Mouse (Mus musculus): ENCODE measurements at regions not wholly inside any gene's neighbourhood (a gene's known extent, or its start where the extent isn't known, plus 50 kb on each side); places are given as distances from the start of the nearest gene placed in this dataset.
A peak's percentile ranks its signal among the peaks of the same experiment; 100 is the strongest.

DNA sequence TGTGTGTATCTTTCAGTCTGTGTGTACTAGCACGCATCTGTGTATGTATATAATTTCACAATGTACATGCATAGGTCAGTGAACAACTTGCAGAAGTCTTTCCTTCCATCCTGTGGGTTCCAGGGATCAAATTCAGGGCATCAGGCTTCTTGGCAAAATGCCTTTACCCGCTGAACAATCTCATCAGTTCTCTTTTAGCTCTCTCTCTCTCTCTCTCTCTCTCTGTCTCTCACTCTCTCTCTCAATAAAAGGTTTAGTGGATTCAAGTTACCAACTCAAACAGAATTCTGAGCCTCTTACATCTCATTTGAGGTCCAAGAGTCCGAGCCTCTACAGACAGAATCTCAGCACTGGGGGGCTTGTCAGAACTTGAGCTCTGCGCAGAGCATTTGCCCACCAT is 232.5 kb downstream of the Zfp36l1 start:
- H3K36me3 ChIP-seq (ENCODE audit: insufficient read depth, low read length) = no peaks in the 10 kb centered on the region
- WGBS = 57% methylated on average over 4 of the region's 4 CpGs
- no peaks in the 10 kb centered on the region for H3K27me3 ChIP-seq (ENCODE audit: insufficient read depth, low read length)
- no peak overlapping the region for H3K4me2 ChIP-seq (replicated peaks; ENCODE audit: low read depth, low read length)
- peaks cover 7% of the 10 kb centered on the region; the same call in 1 of the 2 replicates for H3K9me3 ChIP-seq (ENCODE audit: low read length)
- H3K27ac ChIP-seq (ENCODE audit: low read length) = peak overlapping the region; percentile 93
- no peak for ATAC-seq (ENCODE audit: low FRiP score, low TSS enrichment)
- no peak overlapping the region for H3K4me3 ChIP-seq (ENCODE audit: low read length)
- H3K9ac ChIP-seq (replicated peaks; ENCODE audit: low read length) = peak overlapping the region; percentile 18; the same call in 1 of the 2 replicates
- H3K4me1 ChIP-seq (ENCODE audit: insufficient read depth, low read length) = peaks cover 35% of the 10 kb centered on the region

DNA sequence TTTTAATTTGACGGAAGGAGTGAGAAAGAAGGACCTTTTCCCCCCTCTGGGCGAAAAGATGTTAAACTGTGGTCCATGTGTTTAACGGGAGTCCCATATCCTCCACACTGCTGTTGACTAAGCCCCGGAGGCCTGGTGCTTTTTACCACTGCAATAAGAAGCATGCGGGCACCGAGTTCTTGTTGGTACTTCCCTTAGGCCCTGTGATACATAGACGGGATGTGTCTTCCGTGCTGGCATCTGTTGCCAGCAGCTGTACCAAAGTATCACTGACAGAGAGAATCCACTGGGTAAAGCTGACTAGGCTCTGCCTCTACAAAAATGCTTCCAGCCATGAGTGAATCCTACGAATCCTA is 232.9 kb downstream of the Zfp36l1 start:
- H3K9ac ChIP-seq (replicated peaks; ENCODE audit: low read length) = peak overlapping the region; percentile 18; the same call in 1 of the 2 replicates
- peaks cover 7% of the 10 kb centered on the region; the same call in 1 of the 2 replicates for H3K9me3 ChIP-seq (ENCODE audit: low read length)
- peak; percentile 16; the same call in 1 of the 2 replicates for ATAC-seq (ENCODE audit: low FRiP score, low TSS enrichment)
- H3K27ac ChIP-seq (ENCODE audit: low read length) = peak overlapping the region; percentile 93
- H3K36me3 ChIP-seq (ENCODE audit: insufficient read depth, low read length) = no peaks in the 10 kb centered on the region
- WGBS = 30% methylated on average over 9 of the region's 9 CpGs
- no peak overlapping the region; the same call in 1 of the 2 replicates for H3K4me2 ChIP-seq (replicated peaks; ENCODE audit: low read depth, low read length)
- peaks cover 35% of the 10 kb centered on the region for H3K4me1 ChIP-seq (ENCODE audit: insufficient read depth, low read length)
- H3K27me3 ChIP-seq (ENCODE audit: insufficient read depth, low read length) = no peaks in the 10 kb centered on the region
- H3K4me3 ChIP-seq (ENCODE audit: low read length) = no peak overlapping the region

DNA sequence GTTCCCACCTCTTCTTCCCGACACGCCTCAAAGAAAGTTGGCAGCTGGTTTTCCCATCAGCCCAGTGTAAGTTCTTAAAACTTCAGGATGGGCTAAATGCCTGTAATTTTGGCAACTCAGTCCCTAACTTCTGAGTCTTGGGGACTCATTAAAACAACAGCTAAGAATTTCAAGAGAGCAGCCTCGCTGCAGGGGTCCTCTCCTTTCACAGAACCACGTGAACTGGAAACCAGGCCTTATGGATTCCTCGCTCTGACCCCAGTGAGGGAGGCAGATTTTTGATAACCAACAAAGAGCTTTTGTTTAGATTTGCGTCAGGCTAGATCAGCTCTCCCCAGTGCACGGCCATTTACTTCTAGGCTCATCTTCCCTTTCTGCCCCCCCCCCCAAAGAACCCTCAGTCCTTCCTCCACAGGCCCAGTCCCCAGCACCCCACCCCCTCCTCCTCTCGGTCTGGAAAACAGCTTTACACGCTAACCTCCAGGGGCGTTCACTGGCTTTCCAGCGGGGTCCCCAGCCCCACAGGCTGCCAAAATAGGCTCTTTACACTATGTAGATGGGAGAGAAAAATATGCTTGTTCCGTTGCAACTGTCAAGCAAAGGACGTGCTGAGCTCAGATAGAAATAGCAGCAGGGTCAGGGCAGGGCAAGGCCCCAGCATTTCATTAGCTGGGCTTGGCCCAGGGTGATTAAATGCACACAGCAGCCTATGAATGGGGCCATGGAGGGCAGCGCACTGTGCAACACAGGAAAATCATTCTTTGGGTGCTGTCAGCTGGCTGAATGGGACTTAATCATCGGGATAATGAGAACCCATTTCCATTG is 233.5 kb downstream of the Zfp36l1 start:
- 17% methylated on average over 15 of the region's 15 CpGs for WGBS
- no peak overlapping the region; the same call in 1 of the 2 replicates for H3K9ac ChIP-seq (replicated peaks; ENCODE audit: low read length)
- peak; percentile 93 for ATAC-seq (ENCODE audit: low FRiP score, low TSS enrichment)

DNA sequence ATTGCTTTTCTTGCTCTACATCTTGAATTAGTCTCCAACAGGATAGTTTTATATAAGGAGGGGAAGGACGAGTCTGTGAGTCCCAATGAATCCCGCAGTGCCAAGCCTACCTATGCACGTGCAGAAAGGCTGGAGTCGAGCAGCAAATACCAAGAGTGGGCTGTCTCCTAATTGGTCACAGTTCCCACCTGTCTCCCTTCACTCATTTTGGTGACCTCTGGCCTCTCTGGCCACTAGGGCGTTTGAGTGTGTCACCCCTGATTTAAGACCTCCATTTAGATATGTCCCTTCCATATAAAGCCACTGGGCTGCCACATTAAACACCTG is 234.1 kb downstream of the Zfp36l1 start:
- Histone ChIP-seq H3K4me3 (ENCODE audit: low read length) (no peak overlapping the region), H3K36me3 (ENCODE audit: insufficient read depth, low read length) (no peaks in the 10 kb centered on the region), H3K4me1 (ENCODE audit: insufficient read depth, low read length) (peaks cover 35% of the 10 kb centered on the region), H3K27me3 (ENCODE audit: insufficient read depth, low read length) (no peaks in the 10 kb centered on the region), H3K4me2 (replicated peaks; ENCODE audit: low read depth, low read length) (no peak overlapping the region), H3K27ac (ENCODE audit: low read length) (peak overlapping the region; percentile 93), H3K9ac (replicated peaks; ENCODE audit: low read length) (no peak overlapping the region), H3K9me3 (ENCODE audit: low read length) (peaks cover 7% of the 10 kb centered on the region; the same call in 1 of the 2 replicates)
- ATAC-seq (ENCODE audit: low FRiP score, low TSS enrichment) = 0 out of 2 replicates have a peak, but pooled peaks have one; percentile 10
- WGBS = 35% methylated on average over 5 of the region's 5 CpGs

More for the DNA sequence above, 233.5 kb downstream of the Zfp36l1 start:
- H3K4me2 ChIP-seq (replicated peaks; ENCODE audit: low read depth, low read length) = no peak overlapping the region; the same call in 1 of the 2 replicates
- no peaks in the 10 kb centered on the region for H3K27me3 ChIP-seq (ENCODE audit: insufficient read depth, low read length)
- peaks cover 35% of the 10 kb centered on the region for H3K4me1 ChIP-seq (ENCODE audit: insufficient read depth, low read length)
- no peaks in the 10 kb centered on the region for H3K36me3 ChIP-seq (ENCODE audit: insufficient read depth, low read length)
- H3K27ac ChIP-seq (ENCODE audit: low read length) = peak overlapping the region; percentile 93
- H3K4me3 ChIP-seq (ENCODE audit: low read length) = no peak overlapping the region
- H3K9me3 ChIP-seq (ENCODE audit: low read length) = peaks cover 7% of the 10 kb centered on the region; the same call in 1 of the 2 replicates

DNA sequence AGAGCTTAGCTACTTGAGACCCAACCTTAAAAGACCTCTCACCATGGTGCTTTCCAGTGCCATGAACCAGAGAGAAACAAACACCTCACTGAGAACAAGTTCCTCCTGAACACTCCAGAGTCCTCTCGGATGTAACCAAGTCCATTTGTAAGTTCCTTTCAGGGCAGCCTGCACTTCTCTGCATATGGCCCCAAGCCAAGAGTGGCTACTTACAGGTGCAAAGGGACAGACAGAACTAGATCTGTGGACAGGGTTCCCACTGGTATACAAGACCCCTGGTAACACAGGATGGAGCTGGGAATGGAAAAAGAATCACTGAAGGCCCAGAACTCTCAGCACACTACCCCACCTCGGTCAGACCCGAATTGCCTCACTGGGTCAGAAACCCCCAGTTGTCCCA is 234.7 kb downstream of the Zfp36l1 start:
- peak overlapping the region; percentile 93; the same call in 1 of the 2 replicates for H3K27ac ChIP-seq (ENCODE audit: low read length)
- 85% methylated on average over 3 of the region's 3 CpGs for WGBS
- H3K36me3 ChIP-seq (ENCODE audit: insufficient read depth, low read length) = no peaks in the 10 kb centered on the region
- H3K9ac ChIP-seq (replicated peaks; ENCODE audit: low read length) = no peak overlapping the region
- no peak overlapping the region for H3K4me3 ChIP-seq (ENCODE audit: low read length)
- H3K9me3 ChIP-seq (ENCODE audit: low read length) = peaks cover 7% of the 10 kb centered on the region; the same call in 1 of the 2 replicates
- ATAC-seq (ENCODE audit: low FRiP score, low TSS enrichment) = no peak
- no peaks in the 10 kb centered on the region for H3K27me3 ChIP-seq (ENCODE audit: insufficient read depth, low read length)
- H3K4me1 ChIP-seq (ENCODE audit: insufficient read depth, low read length) = peaks cover 35% of the 10 kb centered on the region
- H3K4me2 ChIP-seq (replicated peaks; ENCODE audit: low read depth, low read length) = no peak overlapping the region

DNA sequence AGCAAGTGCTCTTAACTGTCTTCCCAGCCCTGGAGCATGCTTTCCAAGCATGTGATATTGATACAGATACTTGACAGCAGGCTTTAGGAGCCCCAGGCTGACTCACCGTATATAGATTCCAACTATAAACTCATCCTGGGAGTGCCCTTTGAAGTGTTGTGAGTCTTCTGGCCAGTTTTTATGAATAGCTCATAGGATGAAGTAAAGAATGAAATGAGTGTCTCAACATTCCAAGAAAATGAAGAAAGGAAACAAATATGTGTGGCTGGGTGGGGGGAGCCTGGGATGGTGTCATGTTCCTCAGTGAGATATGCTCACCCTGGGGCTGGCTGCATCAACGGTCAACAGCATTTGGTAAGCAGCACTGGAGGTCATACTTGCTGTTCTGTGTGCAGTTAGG is 238.5 kb downstream of the Zfp36l1 start:
- no peak for ATAC-seq (ENCODE audit: low FRiP score, low TSS enrichment)
- 38% methylated on average over 2 of the region's 2 CpGs for WGBS

DNA sequence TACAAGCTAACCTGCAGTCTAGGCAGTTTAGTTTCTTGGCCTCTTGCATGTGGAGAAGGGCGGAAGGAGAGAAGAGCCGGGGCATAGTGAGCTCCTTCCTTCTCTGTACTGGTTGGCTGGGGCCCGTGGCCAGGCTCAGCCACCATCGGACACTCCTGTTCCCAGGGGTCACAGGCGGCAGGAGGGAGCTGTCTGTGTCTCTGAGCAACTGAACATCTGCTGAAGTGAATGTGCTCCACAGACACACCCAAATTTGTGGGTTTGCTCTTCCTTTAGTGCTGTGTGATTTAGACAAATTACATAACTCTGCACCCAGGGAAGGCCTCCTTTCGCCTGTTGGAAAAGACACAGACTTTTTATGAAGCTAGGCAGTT is 247.6 kb downstream of the Zfp36l1 start:
- ATAC-seq (ENCODE audit: low FRiP score, low TSS enrichment) = 0 out of 2 replicates have a peak, but pooled peaks have one; percentile 23
- Histone ChIP-seq H3K4me1 (ENCODE audit: insufficient read depth, low read length) (peaks cover 16% of the 10 kb centered on the region), H3K27ac (ENCODE audit: low read length) (peak overlapping the region; percentile 68), H3K27me3 (ENCODE audit: insufficient read depth, low read length) (no peaks in the 10 kb centered on the region), H3K9ac (replicated peaks; ENCODE audit: low read length) (no peak overlapping the region), H3K9me3 (ENCODE audit: low read length) (peaks cover 3% of the 10 kb centered on the region; the same call in 1 of the 2 replicates), H3K4me2 (replicated peaks; ENCODE audit: low read depth, low read length) (no peak overlapping the region), H3K36me3 (ENCODE audit: insufficient read depth, low read length) (no peaks in the 10 kb centered on the region), H3K4me3 (ENCODE audit: low read length) (no peak overlapping the region)
- 29% methylated on average over 6 of the region's 6 CpGs for WGBS

More for the DNA sequence above, 238.5 kb downstream of the Zfp36l1 start:
- Histone ChIP-seq H3K27ac (ENCODE audit: low read length) (no peak overlapping the region), H3K9me3 (ENCODE audit: low read length) (peaks cover 7% of the 10 kb centered on the region; the same call in 1 of the 2 replicates), H3K4me3 (ENCODE audit: low read length) (no peak overlapping the region), H3K4me2 (replicated peaks; ENCODE audit: low read depth, low read length) (no peak overlapping the region), H3K4me1 (ENCODE audit: insufficient read depth, low read length) (peaks cover 12% of the 10 kb centered on the region), H3K27me3 (ENCODE audit: insufficient read depth, low read length) (no peaks in the 10 kb centered on the region), H3K36me3 (ENCODE audit: insufficient read depth, low read length) (no peaks in the 10 kb centered on the region), H3K9ac (replicated peaks; ENCODE audit: low read length) (no peak overlapping the region)

DNA sequence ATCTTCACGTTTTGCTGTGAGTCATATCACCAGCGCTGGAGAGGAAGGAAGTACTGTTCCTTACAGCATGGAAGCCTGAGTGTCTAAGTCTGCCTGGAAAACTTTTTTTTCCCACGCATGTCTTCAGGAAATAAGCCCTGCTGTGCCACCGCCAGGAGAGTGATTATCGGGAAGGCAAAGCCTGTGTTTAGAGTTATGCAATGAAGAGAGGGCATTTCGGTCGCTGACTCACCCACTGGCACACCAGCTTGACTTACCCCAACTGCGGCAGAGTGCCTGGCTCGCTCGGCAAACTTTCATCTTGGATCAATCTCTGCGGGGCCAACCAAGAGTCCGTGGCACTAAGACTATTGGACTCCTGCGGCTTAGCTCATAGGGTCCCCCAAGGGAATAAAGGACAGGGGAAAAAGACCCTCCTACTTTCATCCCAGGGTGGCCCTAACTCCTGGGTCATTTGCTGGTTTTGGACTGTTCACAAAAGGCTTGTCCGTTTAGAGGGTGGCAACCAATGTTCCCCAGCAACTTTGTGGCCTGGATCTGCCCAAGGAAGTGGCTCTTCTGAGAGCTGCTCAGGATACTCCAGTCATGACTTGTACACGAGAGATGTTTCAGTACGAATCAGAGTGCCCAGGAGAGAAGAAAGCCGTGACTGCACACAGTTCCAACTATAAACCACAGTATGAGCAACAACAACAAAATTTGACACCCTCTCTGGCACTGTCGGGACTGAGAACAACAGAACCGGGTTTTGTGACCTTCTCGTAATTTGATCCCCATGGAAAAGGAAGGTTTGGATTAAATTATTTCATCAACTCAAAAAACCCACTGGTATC is 248.3 kb downstream of the Zfp36l1 start:
- H3K4me3 ChIP-seq (ENCODE audit: low read length) = no peak overlapping the region
- H3K9ac ChIP-seq (replicated peaks; ENCODE audit: low read length) = no peak overlapping the region
- no peaks in the 10 kb centered on the region for H3K27me3 ChIP-seq (ENCODE audit: insufficient read depth, low read length)
- ATAC-seq (ENCODE audit: low FRiP score, low TSS enrichment) = no peak
- H3K9me3 ChIP-seq (ENCODE audit: low read length) = peaks cover 3% of the 10 kb centered on the region; the same call in 1 of the 2 replicates
- 62% methylated on average over 20 of the region's 20 CpGs for WGBS
- peak overlapping the region; percentile 68 for H3K27ac ChIP-seq (ENCODE audit: low read length)
- no peak overlapping the region for H3K4me2 ChIP-seq (replicated peaks; ENCODE audit: low read depth, low read length)
- no peaks in the 10 kb centered on the region for H3K36me3 ChIP-seq (ENCODE audit: insufficient read depth, low read length)
- H3K4me1 ChIP-seq (ENCODE audit: insufficient read depth, low read length) = peaks cover 22% of the 10 kb centered on the region

All from kidney, embryonic 16.5 days (tissue).